Mouse (Mus musculus): Measurements from ENCODE around the gene Fam122c. TPM values are rescaled to one million over a fixed set of nuclear protein-coding genes. Genes with fewer than 3 reads are reported as not detected.
"Not testable (repeated sequence)": the region's sequence is repeated elsewhere in the genome, so short reads cannot be mapped to it uniquely, and the experiment has no call there.

The Fam122c gene
- polyA plus RNA-seq, 1 experiment from 2014 or later = not detected

DNA sequence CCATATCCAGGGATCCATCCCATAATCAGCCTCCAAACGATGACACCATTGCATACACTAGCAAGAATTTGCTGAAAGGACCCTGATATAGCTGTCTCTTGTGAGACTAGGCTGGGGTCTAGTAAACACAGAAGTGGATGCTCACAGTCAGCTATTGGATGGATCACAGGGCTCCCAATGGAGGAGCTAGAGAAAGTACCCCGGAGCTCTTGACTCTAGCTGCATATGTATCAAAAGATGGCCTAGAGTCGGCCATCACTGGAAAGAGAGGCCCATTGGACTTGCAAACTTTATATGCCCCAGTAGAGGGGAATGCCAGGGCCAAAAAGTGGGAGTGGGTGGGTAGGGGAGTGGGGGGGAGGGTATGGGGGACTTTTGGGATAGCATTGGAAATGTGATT is 1.6 kb upstream of the Fam122c start:
- H3K9me3 ChIP-seq; H3K4me3 ChIP-seq; H3K36me3 ChIP-seq; H3K27ac ChIP-seq (replicated peaks); ATAC-seq (ENCODE audit: low FRiP score, low read depth); H3K4me2 ChIP-seq; H3K9ac ChIP-seq; H3K4me1 ChIP-seq (replicated peaks); H3K27me3 ChIP-seq: not testable (repeated sequence)
- 77% methylated on average over 3 of the region's 3 CpGs for WGBS

DNA sequence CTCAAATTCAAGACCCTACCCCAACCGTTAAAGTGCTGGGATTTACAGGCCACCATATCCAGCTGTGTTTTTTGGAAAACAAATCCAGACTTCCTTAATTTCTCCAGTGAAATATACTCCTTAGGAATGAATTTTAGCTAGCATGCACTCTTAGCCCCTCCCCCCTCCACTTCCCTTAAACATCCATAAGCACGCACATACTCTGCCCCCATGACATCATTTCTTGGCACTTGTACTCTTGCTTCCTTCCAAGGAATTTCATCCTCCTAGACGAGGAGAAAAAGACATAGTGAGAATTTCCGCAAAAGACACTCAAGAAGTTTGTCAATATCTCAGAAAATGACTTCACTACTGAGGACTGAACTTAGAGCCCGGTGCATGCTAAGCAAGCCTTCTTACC is 14.7 kb downstream of the Fam122c start:
- H3K4me3 ChIP-seq = no peak overlapping the region
- WGBS = 82% methylated on average over 5 of the region's 5 CpGs
- no peaks in the 10 kb centered on the region for H3K36me3 ChIP-seq
- no peak overlapping the region for H3K9ac ChIP-seq
- H3K4me1 ChIP-seq (replicated peaks) = no peaks in the 10 kb centered on the region
- no peak for ATAC-seq (ENCODE audit: low FRiP score, low read depth)
- no peaks in the 10 kb centered on the region for H3K9me3 ChIP-seq
- H3K4me2 ChIP-seq = no peak overlapping the region
- no peak overlapping the region for H3K27ac ChIP-seq (replicated peaks)
- H3K27me3 ChIP-seq = no peaks in the 10 kb centered on the region

- no peak for ATAC-seq (ENCODE audit: low FRiP score, low read depth)
- Histone ChIP-seq H3K9ac (no peak overlapping the region), H3K4me1 (replicated peaks) (no peaks in the 10 kb centered on the region), H3K27me3 (no peaks in the 10 kb centered on the region), H3K4me2 (no peak overlapping the region), H3K27ac (replicated peaks) (no peak overlapping the region), H3K36me3 (no peaks in the 10 kb centered on the region), H3K9me3 (no peaks in the 10 kb centered on the region), H3K4me3 (no peak overlapping the region)
- 78% methylated on average over 2 of the region's 2 CpGs for WGBS
Observed at GRCm38 (mm10) chrX:53320564-53320963, 47.3 kb downstream of the Fam122c start.

- no peaks in the 10 kb centered on the region for H3K9me3 ChIP-seq
- H3K4me3 ChIP-seq = no peak overlapping the region
- no peak overlapping the region for H3K4me2 ChIP-seq
- no peaks in the 10 kb centered on the region for H3K4me1 ChIP-seq (replicated peaks)
- no peaks in the 10 kb centered on the region for H3K36me3 ChIP-seq
- no peaks in the 10 kb centered on the region for H3K27me3 ChIP-seq
- no peak overlapping the region for H3K9ac ChIP-seq
- no peak for ATAC-seq (ENCODE audit: low FRiP score, low read depth)
- H3K27ac ChIP-seq (replicated peaks) = no peak overlapping the region
- WGBS = 74% methylated on average over 4 of the region's 4 CpGs
Observed at GRCm38 (mm10) chrX:53321111-53321510, 47.9 kb downstream of the Fam122c start.

DNA sequence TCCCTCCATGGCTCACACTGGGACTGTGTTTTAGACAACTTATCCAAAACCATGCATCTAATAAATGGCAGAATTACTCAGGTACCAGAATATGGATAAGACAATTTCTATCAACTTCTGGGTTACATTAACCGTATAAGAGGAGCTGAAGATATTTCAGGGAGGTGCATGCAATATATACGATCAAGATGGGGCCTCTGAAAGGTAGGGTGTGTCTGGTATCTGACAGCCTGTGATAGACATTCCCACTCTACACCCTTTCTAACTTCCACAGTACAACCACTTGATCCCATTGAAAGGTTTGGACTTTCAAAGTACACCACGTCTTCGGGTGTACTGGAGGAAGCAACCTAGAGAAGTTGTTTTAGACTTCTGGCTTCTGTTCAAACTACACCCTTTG is 57.2 kb downstream of the Fam122c start:
- no peaks in the 10 kb centered on the region for H3K9me3 ChIP-seq
- ATAC-seq (ENCODE audit: low FRiP score, low read depth) = no peak
- no peaks in the 10 kb centered on the region for H3K36me3 ChIP-seq
- no peak overlapping the region for H3K27ac ChIP-seq (replicated peaks)
- no peaks in the 10 kb centered on the region for H3K27me3 ChIP-seq
- H3K9ac ChIP-seq = no peak overlapping the region
- no peaks in the 10 kb centered on the region for H3K4me1 ChIP-seq (replicated peaks)
- no peak overlapping the region for H3K4me3 ChIP-seq
- 93% methylated on average over 4 of the region's 4 CpGs for WGBS
- H3K4me2 ChIP-seq = no peak overlapping the region

GRCm38 (mm10) chrX:53337355-53337754 is 64.1 kb downstream of the Fam122c start:
- Histone ChIP-seq H3K36me3 (no peaks in the 10 kb centered on the region), H3K9me3 (no peaks in the 10 kb centered on the region), H3K4me2 (no peak overlapping the region), H3K27ac (replicated peaks) (no peak overlapping the region), H3K4me1 (replicated peaks) (no peaks in the 10 kb centered on the region), H3K27me3 (no peaks in the 10 kb centered on the region), H3K9ac (no peak overlapping the region), H3K4me3 (no peak overlapping the region)
- ATAC-seq (ENCODE audit: low FRiP score, low read depth) = no peak

DNA sequence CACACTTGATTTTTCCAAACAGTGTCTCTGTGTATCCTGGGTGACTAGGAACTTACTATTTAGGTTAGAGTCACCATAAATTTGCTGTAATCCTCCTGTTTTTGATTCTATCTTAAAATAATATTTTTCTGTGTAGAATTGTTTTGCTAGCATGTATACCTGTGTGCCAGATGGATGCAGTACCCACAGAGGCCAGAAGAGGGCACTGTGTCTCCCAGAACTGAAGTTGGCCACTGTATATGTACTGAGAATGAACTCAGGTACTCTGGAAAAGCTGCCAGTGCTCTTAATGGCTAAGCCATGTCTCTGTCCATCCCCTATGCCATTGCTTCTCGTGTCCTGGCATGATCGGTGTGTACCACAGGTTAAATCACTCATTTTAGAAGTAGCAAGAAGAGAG is 68.3 kb downstream of the Fam122c start:
- Histone ChIP-seq H3K9ac (no peak overlapping the region), H3K9me3 (no peaks in the 10 kb centered on the region), H3K36me3 (no peaks in the 10 kb centered on the region), H3K27me3 (no peaks in the 10 kb centered on the region), H3K4me2 (no peak overlapping the region), H3K4me1 (replicated peaks) (no peaks in the 10 kb centered on the region), H3K4me3 (no peak overlapping the region), H3K27ac (replicated peaks) (no peak overlapping the region)
- ATAC-seq (ENCODE audit: low FRiP score, low read depth) = no peak
- 70% methylated on average over 2 of the region's 2 CpGs for WGBS

- WGBS = 97% methylated on average over 4 of the region's 4 CpGs
- Histone ChIP-seq H3K27ac (replicated peaks) (no peak overlapping the region), H3K4me1 (replicated peaks) (no peaks in the 10 kb centered on the region), H3K9me3 (no peaks in the 10 kb centered on the region), H3K4me3 (no peak overlapping the region), H3K9ac (no peak overlapping the region), H3K36me3 (peaks cover 5% of the 10 kb centered on the region; the same call in 1 of the 2 replicates), H3K4me2 (no peak overlapping the region), H3K27me3 (no peaks in the 10 kb centered on the region)
- ATAC-seq (ENCODE audit: low FRiP score, low read depth) = no peak
Observed at GRCm38 (mm10) chrX:53348374-53348773, 75.2 kb downstream of the Fam122c start.

DNA sequence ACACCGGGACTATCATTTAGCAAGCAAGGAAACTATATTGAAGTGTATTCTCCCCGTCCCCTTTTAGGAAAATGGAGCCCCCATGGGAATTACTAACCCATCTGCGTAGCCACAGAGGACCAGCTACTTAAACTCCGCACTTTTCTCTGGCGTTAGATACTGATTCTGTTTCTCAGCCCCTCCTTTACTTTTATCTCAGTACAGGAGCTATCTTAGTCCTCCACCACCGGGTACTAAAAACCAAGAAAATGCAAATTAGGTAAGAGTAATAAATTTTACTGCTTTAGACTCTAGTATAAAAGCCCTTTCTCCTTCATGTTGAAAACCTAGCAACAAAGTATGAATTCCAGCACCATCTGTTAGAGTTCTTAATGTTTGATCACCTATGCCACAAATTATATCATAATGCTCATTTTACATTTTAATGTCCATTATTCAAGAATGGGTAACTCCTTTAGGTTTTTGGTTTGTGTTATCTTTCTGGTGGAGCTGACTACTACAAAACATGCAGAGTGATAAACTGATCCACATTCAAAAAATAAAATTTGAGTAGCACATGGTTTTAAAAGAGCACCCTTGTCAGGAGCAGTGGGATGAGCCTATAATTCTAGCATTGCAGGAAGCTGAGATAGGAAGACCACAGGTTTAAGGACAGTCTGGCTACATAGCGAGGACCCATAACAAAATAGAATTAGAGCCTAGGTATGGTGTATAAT is 91.6 kb downstream of the Fam122c start:
- Histone ChIP-seq H3K27me3 (no peaks in the 10 kb centered on the region), H3K36me3 (no peaks in the 10 kb centered on the region), H3K4me1 (replicated peaks) (peaks cover 4% of the 10 kb centered on the region), H3K4me2 (no peak overlapping the region), H3K9me3 (no peaks in the 10 kb centered on the region), H3K4me3 (no peak overlapping the region), H3K27ac (replicated peaks) (no peak overlapping the region), H3K9ac (no peak overlapping the region)
- no peak for ATAC-seq (ENCODE audit: low FRiP score, low read depth)
- WGBS = 82% methylated on average over 7 of the region's 7 CpGs

- Histone ChIP-seq H3K4me3 (peak overlapping the region; percentile 65), H3K9ac (peak overlapping the region; percentile 60), H3K4me2 (peak overlapping the region; percentile 58), H3K27me3 (no peaks in the 10 kb centered on the region), H3K27ac (replicated peaks) (peak overlapping the region; percentile 81), H3K36me3 (no peaks in the 10 kb centered on the region), H3K4me1 (replicated peaks) (peaks cover 4% of the 10 kb centered on the region), H3K9me3 (no peaks in the 10 kb centered on the region)
- peak; percentile 88 for ATAC-seq (ENCODE audit: low FRiP score, low read depth)
- WGBS = 18% methylated on average over 25 of the region's 25 CpGs
Observed at GRCm38 (mm10) chrX:53369534-53370365, 96.5 kb downstream of the Fam122c start.

- H3K4me1 ChIP-seq (replicated peaks) = peaks cover 4% of the 10 kb centered on the region
- H3K9me3 ChIP-seq = no peaks in the 10 kb centered on the region
- H3K36me3 ChIP-seq = no peaks in the 10 kb centered on the region
- peak within 1 kb of the TSS; percentile 65 for H3K4me3 ChIP-seq
- H3K4me2 ChIP-seq = peak within 1 kb of the TSS; percentile 58
- WGBS = 9% methylated on average over 11 of the region's 15 CpGs
- peak within 1 kb of the TSS; percentile 81 for H3K27ac ChIP-seq (replicated peaks)
- H3K27me3 ChIP-seq = no peaks in the 10 kb centered on the region
- H3K9ac ChIP-seq = peak within 1 kb of the TSS; percentile 60
- ATAC-seq (ENCODE audit: low FRiP score, low read depth) = peak; percentile 99
Observed at GRCm38 (mm10) chrX:53370366-53370740, 97.1 kb downstream of the Fam122c start, which contains the start of gene Mospd1. Gene Mospd1, minus strand, starts transcription at chrX:53370502.

Measured in hindbrain, embryonic 15.5 days (tissue).